Mouse (Mus musculus): ENCODE data around the gene Blm.

The Blm gene

DNA sequence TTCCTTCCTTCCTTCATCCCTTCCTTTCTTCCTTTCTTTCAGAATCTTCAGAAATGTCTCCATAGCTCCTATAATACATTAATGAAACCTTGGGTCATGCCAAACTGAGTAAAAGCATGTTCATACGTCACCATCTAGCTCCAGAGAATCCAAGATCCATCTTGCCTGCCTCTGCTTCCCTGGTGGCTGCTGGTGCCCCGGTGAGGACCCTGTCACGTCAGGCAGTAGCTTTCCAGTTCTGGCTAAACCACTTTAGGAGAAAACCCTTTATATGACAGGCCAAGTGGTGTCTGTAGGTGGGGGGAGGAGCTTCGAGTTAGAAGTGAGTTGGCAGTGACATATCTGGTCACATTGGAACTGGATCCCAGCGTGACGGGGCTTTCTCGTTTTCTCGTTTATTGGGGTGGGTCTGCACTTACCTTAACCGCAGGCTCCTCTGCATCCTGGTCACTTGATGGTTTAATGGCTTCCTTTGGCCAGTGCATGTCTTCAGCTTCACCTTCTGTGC, 129.7 kb downstream of the Blm start, which contains the start of gene Furin:
Furin (minus strand) TSS at position 249 of the 508 bp plus-strand sequence.
- no peak for DNase-seq (ENCODE audit: low spot score in 2 of 2)

Measured in right cerebral cortex, postnatal 36 days (tissue).